In genomic region chr5:147299255-147300000, GRCm38 (mm10) we compare ENCODE assay signal across 9 mouse cellular contexts. TPM values are rescaled to one million over a fixed set of nuclear protein-coding genes. Genes with fewer than 3 reads are reported as not detected.
DNase-seq lines count a peak whose midpoint lies in the region; ATAC-seq and TF ChIP-seq lines count a peak whose summit lies in the region.
"Had no signal": no experiment of that assay in that cellular context is flagged by ENCODE, and none has a peak within 500 bp of the region (broad histone marks: within the 10 kb centered on the region; RNA-seq: fewer than 3 reads in every experiment).

No protein-coding gene starts in this region.

- H3K9ac ChIP-seq in kidney, embryonic 14.5 days (ENCODE audit: low read depth, low read length): no peak overlapping the region

- H3K9me3 ChIP-seq in kidney, embryonic 14.5 days (ENCODE audit: control insufficient read depth, low read length): no peaks in the 10 kb centered on the region

- peak; percentile 50; the same call in 1 of the 2 replicates for TF ChIP-seq CTCF in bone marrow, adult 2 months (IDR thresholded peaks at IDR 0.05; ENCODE audit: control insufficient read depth, insufficient read depth, low read length)

- WGBS in bone marrow, adult 2 months: 3% methylated on average over 41 of the region's 41 CpGs
- under 1% methylated on average over 40 of the region's 41 CpGs for WGBS in kidney, embryonic 14.5 days

- peak; percentile 85 for ATAC-seq in granulocyte monocyte progenitor cell, adult 5-6 weeks (replicated peaks; ENCODE audit: poor library complexity, severe bottlenecking)
- peak; percentile 74 for ATAC-seq in kidney, embryonic 14.5 days (ENCODE audit: low FRiP score, low TSS enrichment)

- peaks cover 88% of the 10 kb centered on the region for H3K27me3 ChIP-seq in kidney, embryonic 14.5 days (ENCODE audit: control insufficient read depth, insufficient read depth, low read length)
- H3K27me3 ChIP-seq in splenic B cell, adult 2 months (ENCODE audit: control insufficient read depth, insufficient read depth, low read length, poor library complexity, severe bottlenecking): no peaks in the 10 kb centered on the region; the same call in 1 of the 2 replicates

- H3K4me1 ChIP-seq in bone marrow, adult 2 months (ENCODE audit: control insufficient read depth, insufficient read depth, low read length): no peaks in the 10 kb centered on the region
- peaks cover 3% of the 10 kb centered on the region; the same call in 1 of the 2 replicates for H3K4me1 ChIP-seq in kidney, embryonic 14.5 days (ENCODE audit: control insufficient read depth, insufficient read depth, low read length)

- no peak for TF ChIP-seq POLR2A in bone marrow, adult 2 months (IDR thresholded peaks at IDR 0.05; ENCODE audit: borderline replicate concordance, control insufficient read depth, low read depth, low read length)

- H3K36me3 ChIP-seq in kidney, embryonic 14.5 days (ENCODE audit: control insufficient read depth, insufficient read depth, low read length): no peaks in the 10 kb centered on the region
- H3K36me3 ChIP-seq in splenic B cell, adult 2 months (ENCODE audit: control insufficient read depth, insufficient read depth, low read length, poor library complexity, severe bottlenecking): no peaks in the 10 kb centered on the region

- no peak overlapping the region for H3K4me3 ChIP-seq in bone marrow, adult 2 months (replicated peaks; ENCODE audit: control insufficient read depth, low read depth, low read length)
- H3K4me3 ChIP-seq in kidney, embryonic 14.5 days (ENCODE audit: low read length): peak overlapping the region; percentile 22; the same call in 1 of the 2 replicates

- no peak overlapping the region for H3K27ac ChIP-seq in bone marrow, adult 2 months (ENCODE audit: control insufficient read depth, insufficient read depth, low read depth, low read length, poor library complexity)
- H3K27ac ChIP-seq in kidney, embryonic 14.5 days (ENCODE audit: low read depth, low read length): no peak overlapping the region

- H3K4me2 ChIP-seq in kidney, embryonic 14.5 days (replicated peaks; ENCODE audit: low read depth, low read length): peak overlapping the region; percentile 35

- DNase-seq in thymus, postnatal 0 days (ENCODE audit: low spot score): peak; percentile 53
- no peak for DNase-seq in thymus, postnatal 36 days
- DNase-seq in lung, postnatal 10 days: peak; percentile 40
- peak; percentile 70 for DNase-seq in splenic B cell, adult 2 months (ENCODE audit: low read depth, low spot score)
- no peak for DNase-seq in layer of hippocampus, postnatal 14 days (ENCODE audit: low spot score in 2 of 2)

RNA-seq across cellular contexts. Expression of gene Cdx2, which starts 7.6 kb away (rescaled TPM):
- 0.13 TPM in 1 of 2 replicates, not detected in the other for polyA plus RNA-seq in thymus, postnatal 0 days (2015; fragmentation: Nextera tagmentation; extraction: Ambion mirVana)
- polyA plus RNA-seq in bone marrow, adult 2 months (2011; ENCODE audit: insufficient read depth, insufficient read length, low replicate concordance, missing spikeins): not detected in 2 replicates
- not detected in 2 replicates for total RNA-seq in granulocyte monocyte progenitor cell, adult 5-6 weeks (2014; fragmentation: Nextera tagmentation)
- not detected in 2 replicates for total RNA-seq in granulocyte monocyte progenitor cell, adult 5-6 weeks (2017)
- not detected in 2 replicates for polyA plus RNA-seq in kidney, embryonic 14.5 days (2014; fragmentation: Nextera tagmentation; extraction: Ambion mirVana)
- not detected for total RNA-seq in layer of hippocampus, postnatal 14 days (2021)
- total RNA-seq: layer of hippocampus, adult 18-20 months had no signal

RNA-seq across cellular contexts. Expression of gene Urad, which starts 22.8 kb away (rescaled TPM):
- polyA plus RNA-seq in thymus, postnatal 0 days (2015; fragmentation: Nextera tagmentation; extraction: Ambion mirVana): not detected in 2 replicates
- not detected in 2 replicates for polyA plus RNA-seq in bone marrow, adult 2 months (2011; ENCODE audit: insufficient read depth, insufficient read length, low replicate concordance, missing spikeins)
- total RNA-seq in granulocyte monocyte progenitor cell, adult 5-6 weeks (2014; fragmentation: Nextera tagmentation): not detected in 2 replicates
- total RNA-seq in granulocyte monocyte progenitor cell, adult 5-6 weeks (2017): not detected in 2 replicates
- not detected in 2 replicates for polyA plus RNA-seq in kidney, embryonic 14.5 days (2014; fragmentation: Nextera tagmentation; extraction: Ambion mirVana)
- not detected for total RNA-seq in layer of hippocampus, postnatal 14 days (2021)
- total RNA-seq: layer of hippocampus, adult 18-20 months had no signal

RNA-seq across cellular contexts. Expression of gene Pdx1, which starts 29.7 kb away (rescaled TPM):
- not detected in 2 replicates for polyA plus RNA-seq in thymus, postnatal 0 days (2015; fragmentation: Nextera tagmentation; extraction: Ambion mirVana)
- not detected in 2 replicates for polyA plus RNA-seq in bone marrow, adult 2 months (2011; ENCODE audit: insufficient read depth, insufficient read length, low replicate concordance, missing spikeins)
- total RNA-seq in granulocyte monocyte progenitor cell, adult 5-6 weeks (2014; fragmentation: Nextera tagmentation): not detected in 2 replicates
- not detected in 2 replicates for total RNA-seq in granulocyte monocyte progenitor cell, adult 5-6 weeks (2017)
- polyA plus RNA-seq in kidney, embryonic 14.5 days (2014; fragmentation: Nextera tagmentation; extraction: Ambion mirVana): 0.19 TPM in 1 of 2 replicates, not detected in the other
- total RNA-seq in layer of hippocampus, postnatal 14 days (2021): not detected
- total RNA-seq: layer of hippocampus, adult 18-20 months had no signal

Comparison
In these comparisons a context has a peak if more than half of its experiments do, and no peak if none do; other contexts are left out.
1. DNase-seq: peak in thymus, postnatal 0 days (single experiment), lung, postnatal 10 days (single experiment) and splenic B cell, adult 2 months (single experiment); none in thymus, postnatal 36 days (0 of 2) and layer of hippocampus, postnatal 14 days (0 of 2).